Mouse (Mus musculus) bone marrow, adult 2 months (tissue): ENCODE measurements around the gene Matn4.
A peak's percentile ranks its signal among the peaks of the same experiment; 100 is the strongest.

Experiments used
- CTCF ChIP-seq: fragments of 200-500 bp; IDR thresholded peaks from 2 replicates; pipeline ENCODE4 v1.5.1; 2011; ENCODE audit warnings: low read length, control low read depth; ENCODE audit not compliant: control insufficient read depth, insufficient read depth
- POLR2A ChIP-seq: fragments of 200-500 bp; IDR thresholded peaks from 2 replicates; pipeline ENCODE4 v1.6.1; 2011; ENCODE audit warnings: low read depth, mild to moderate bottlenecking, control low read depth, low read length, borderline replicate concordance; ENCODE audit not compliant: control insufficient read depth

DNA sequence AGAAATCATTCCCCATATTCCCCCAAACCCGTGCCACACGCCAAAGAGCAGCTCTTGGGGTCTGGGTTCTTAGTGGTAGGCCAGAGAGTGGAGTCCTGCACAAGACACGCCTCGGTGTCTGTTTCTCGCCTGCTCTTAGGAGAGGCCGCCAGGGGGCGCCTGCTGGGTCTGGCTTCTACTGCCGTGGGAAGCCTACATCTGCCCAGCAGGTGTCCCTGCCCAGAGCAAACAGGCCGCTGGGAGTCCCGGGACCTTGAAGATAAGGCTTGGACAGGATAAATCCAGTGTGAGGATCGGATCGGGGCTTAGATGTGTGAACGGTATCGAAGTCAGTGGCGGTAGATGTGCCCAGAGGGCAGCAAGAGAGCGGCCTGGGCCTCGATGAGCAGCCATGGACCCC lies 2.1 kb downstream of the Matn4 start, which contains the start of gene Rbpjl:
- no peak for TF ChIP-seq POLR2A
- TF ChIP-seq CTCF: peak; percentile 79
